Mouse (Mus musculus) midbrain, embryonic 10.5 days (tissue): ENCODE results near the gene Commd1. TPM values are rescaled to one million over a fixed set of nuclear protein-coding genes. Genes with fewer than 3 reads are reported as not detected.

Experiments used
- DNase-seq: peaks from one replicate; pipeline ENCODE4 v3.0.0-alpha.2; 2017; ENCODE audit warnings: low spot score
- H3K27ac ChIP-seq: fragments of 300-500 bp; sonication (generic); replicated peaks from 2 replicates; pipeline ENCODE4 v1.5.1; 2016; ENCODE audit warnings: mild to moderate bottlenecking
- H3K27me3 ChIP-seq: fragments of 300-500 bp; sonication (generic); 2 replicates; pipeline ENCODE4 v1.6.1; 2016; ENCODE audit warnings: low read depth, mild to moderate bottlenecking; ENCODE audit not compliant: poor library complexity, severe bottlenecking
- H3K36me3 ChIP-seq: fragments of 300-500 bp; sonication (generic); 2 replicates; pipeline ENCODE4 v1.6.1; 2016; ENCODE audit warnings: mild to moderate bottlenecking, moderate library complexity
- H3K4me1 ChIP-seq: fragments of 300-500 bp; sonication (generic); 2 replicates; pipeline ENCODE4 v1.6.1; 2016
- H3K4me3 ChIP-seq: fragments of 300-500 bp; sonication (generic); 2 replicates; pipeline ENCODE4 v1.5.1; 2016; ENCODE audit warnings: mild to moderate bottlenecking, moderate library complexity
- H3K9me3 ChIP-seq: fragments of 300-500 bp; sonication (generic); replicated peaks from 2 replicates; pipeline ENCODE4 v1.6.1; 2016; ENCODE audit warnings: mild to moderate bottlenecking
- WGBS: fragments of 180-500 bp; shearing (Covaris S2); methylation state at CpG from one replicate; pipeline ENCODE4 v1.1.7; 2016; 5-methylcytosine and 5-hydroxymethylcytosine counted together
- polyA plus RNA-seq: library from polyadenylated mRNA; unstranded; fragments of >200 nt; fragmentation: Nextera tagmentation; extraction: Ambion mirVana; gene quantifications from 2 replicates; pipeline ENCODE4 v1.2.1, GENCODE M21; 2016

Gene Commd1
- 385 and 427 TPM in 2 replicates for polyA plus RNA-seq

DNA sequence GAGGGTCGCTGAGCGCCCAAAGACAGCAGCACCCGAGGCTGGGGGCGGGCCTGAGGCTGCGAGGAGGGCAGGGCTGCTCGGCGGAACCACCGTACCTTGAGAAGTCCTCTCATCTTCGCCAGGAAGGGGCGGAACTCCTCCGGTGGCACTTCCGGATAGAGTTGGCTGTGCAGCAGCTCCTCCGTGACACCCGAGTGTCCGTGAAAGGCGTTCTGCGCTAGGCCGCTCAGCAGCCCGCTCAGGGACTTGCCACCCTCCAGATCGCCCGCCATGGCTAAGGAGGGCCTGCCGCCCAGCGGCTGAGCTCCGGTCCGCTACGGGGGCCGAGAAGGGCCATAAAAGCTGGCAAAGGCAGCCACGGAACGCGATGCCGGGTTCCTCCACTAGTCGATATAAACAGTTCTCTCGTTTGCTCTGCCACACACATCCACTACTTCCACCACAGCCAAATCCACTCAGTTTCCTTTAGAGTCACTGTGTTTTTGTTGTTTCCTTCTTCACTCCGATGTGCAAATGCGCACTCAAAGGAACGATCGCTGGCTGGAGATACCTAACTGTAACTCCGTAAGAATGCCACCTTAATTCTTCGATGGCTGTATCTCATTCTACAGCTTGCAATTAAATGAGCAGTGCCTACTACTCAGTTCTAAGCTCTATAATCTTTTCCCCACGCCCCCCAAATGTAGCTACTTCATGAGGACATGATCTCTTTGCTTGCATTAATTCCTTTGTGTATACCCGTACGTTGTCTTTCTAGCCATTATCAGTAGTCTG, at the start of gene Commd1, which contains the start of gene Gm28048:
Commd1 (minus strand) TSS at position 399 of the 774 bp plus-strand sequence.
Gm28048 (minus strand) TSS at position 107 of the 774 bp plus-strand sequence.
- DNase-seq: peak; percentile 96

DNA sequence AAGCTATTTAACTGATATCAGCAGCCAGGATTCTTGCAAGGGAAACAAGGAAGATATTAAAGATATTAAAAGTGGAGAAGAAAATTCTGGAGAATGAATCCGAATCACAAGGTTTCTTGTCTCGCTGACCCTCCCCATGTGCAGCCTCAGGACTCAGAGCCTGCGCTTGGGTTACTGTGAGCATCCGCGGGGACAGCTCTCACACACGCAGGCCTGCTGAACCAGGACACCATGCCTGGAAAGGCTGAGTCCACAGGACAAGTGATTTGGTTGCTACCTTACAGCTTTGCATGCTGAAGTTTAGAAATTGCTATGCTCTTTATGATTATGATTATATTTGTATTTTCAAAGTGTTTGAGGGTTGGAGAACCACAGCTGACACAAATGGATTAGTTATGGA, 47.2 kb upstream of the Commd1 start:
- Histone ChIP-seq H3K9me3 (no peaks in the 10 kb centered on the region), H3K4me3 (no peak overlapping the region), H3K27ac (no peak overlapping the region), H3K36me3 (no peaks in the 10 kb centered on the region), H3K27me3 (no peaks in the 10 kb centered on the region), H3K4me1 (no peaks in the 10 kb centered on the region)
- DNase-seq: no peak
- WGBS: 88% methylated on average over 6 of the region's 6 CpGs

More for the DNA sequence above, at the start of gene Commd1, which contains the start of gene Gm28048:
- H3K27ac ChIP-seq: peak within 1 kb of the TSS; percentile 94
- H3K4me1 ChIP-seq: peaks cover 14% of the 10 kb centered on the region
- H3K36me3 ChIP-seq: peaks cover 22% of the 10 kb centered on the region
- no peaks in the 10 kb centered on the region for H3K27me3 ChIP-seq
- H3K4me3 ChIP-seq: peak within 1 kb of the TSS; percentile 78
- H3K9me3 ChIP-seq: no peaks in the 10 kb centered on the region
- WGBS: 4% methylated on average over 42 of the region's 42 CpGs

DNA sequence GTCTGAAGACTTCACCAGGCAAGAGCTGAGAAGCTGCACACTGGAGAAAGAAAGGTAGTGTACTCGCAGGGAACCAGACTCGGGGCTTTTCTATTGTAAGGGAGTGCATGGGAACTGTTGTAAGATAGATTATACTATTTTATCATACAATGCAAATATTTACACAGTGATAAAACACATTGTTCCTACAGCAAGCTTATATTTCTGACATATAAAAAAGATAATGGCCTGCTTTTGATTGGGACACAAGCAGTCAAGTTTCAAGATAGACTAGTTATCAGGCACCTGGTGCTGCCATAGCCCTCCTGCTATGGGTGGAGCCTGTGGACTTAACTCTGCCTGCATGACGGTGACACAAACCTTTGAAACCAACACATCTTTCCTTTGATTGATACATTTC, 46.8 kb upstream of the Commd1 start:
- Histone ChIP-seq H3K4me1 (no peaks in the 10 kb centered on the region), H3K27ac (no peak overlapping the region), H3K4me3 (no peak overlapping the region), H3K27me3 (no peaks in the 10 kb centered on the region), H3K9me3 (no peaks in the 10 kb centered on the region), H3K36me3 (no peaks in the 10 kb centered on the region)
- no peak for DNase-seq
- WGBS: 73% methylated on average over 3 of the region's 3 CpGs

DNA sequence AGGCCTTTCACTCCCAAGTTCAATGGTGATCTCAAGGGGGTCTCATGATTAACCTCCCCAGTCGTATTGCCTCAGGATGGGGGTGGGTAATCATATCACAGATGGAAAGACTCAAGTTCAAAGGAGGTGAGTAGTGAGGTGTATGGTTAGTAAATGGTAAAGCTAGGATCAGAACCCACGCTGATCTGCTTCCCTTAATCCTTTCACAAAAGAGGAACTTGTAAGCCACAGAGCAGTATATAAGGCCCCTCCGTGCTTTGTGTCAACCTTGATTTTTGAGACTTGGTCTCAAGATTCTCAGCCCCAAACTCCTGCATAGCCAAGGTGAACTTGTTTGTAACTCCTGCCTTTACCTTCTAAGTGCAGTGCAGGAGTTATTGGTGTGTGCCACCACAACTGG, 42.0 kb upstream of the Commd1 start:
- DNase-seq: no peak
- WGBS: 64% methylated on average over 3 of the region's 3 CpGs
- H3K27ac ChIP-seq: no peak overlapping the region
- H3K4me3 ChIP-seq: no peak overlapping the region
- H3K4me1 ChIP-seq: peaks cover 3% of the 10 kb centered on the region; the same call in 1 of the 2 replicates
- no peaks in the 10 kb centered on the region for H3K27me3 ChIP-seq
- H3K9me3 ChIP-seq: no peaks in the 10 kb centered on the region
- no peaks in the 10 kb centered on the region for H3K36me3 ChIP-seq

DNA sequence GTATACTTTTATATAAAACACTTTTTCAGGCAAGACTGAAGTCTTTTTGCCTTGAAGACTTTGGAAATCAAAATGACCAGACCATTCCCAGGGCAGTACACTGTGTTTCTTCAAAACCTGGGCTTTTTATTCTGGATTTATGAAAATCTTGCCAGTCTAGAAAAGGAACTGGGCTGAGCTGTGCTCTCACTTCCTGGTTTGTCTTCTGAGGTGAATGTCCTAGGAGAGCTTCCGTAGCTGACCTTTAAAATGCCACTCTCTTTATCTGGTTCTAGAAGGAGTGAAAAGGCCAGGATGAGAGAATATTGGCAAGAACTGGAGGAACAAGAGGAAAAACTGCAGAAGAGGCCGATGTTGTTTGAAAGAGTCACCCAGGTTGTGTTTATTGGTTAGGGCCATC, 41.0 kb upstream of the Commd1 start:
- Histone ChIP-seq H3K27me3 (no peaks in the 10 kb centered on the region), H3K36me3 (no peaks in the 10 kb centered on the region), H3K27ac (no peak overlapping the region), H3K4me3 (no peak overlapping the region), H3K4me1 (peaks cover 3% of the 10 kb centered on the region; the same call in 1 of the 2 replicates), H3K9me3 (0 out of 2 replicates have a peak, but pooled peaks cover 2% of the 10 kb centered on the region)
- WGBS: 95% methylated on average over 2 of the region's 2 CpGs
- no peak for DNase-seq

DNA sequence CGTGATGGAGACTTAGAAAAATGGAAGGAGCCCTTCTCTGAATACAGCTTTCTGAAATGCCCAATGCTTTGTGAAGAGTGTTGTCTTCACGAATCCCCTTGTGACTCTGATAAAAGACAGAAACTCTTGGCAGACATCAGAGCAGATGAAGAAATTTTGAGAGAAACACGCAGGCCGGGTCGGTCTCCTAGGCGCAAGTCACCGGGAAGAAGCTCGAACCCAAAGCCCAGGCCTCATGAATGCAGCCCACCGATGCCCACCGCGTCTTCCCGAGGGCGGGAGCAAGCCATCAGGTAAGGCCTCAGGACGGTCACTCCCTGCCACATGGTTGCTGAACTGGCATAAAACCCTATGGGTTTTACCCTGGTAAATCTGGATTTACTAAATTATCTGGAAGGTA, 38.7 kb upstream of the Commd1 start:
- no peaks in the 10 kb centered on the region for H3K27me3 ChIP-seq
- WGBS: 89% methylated on average over 14 of the region's 14 CpGs
- DNase-seq: no peak
- H3K27ac ChIP-seq: no peak overlapping the region
- 0 out of 2 replicates have a peak, but pooled peaks cover 5% of the 10 kb centered on the region for H3K9me3 ChIP-seq
- H3K4me3 ChIP-seq: no peak overlapping the region
- H3K36me3 ChIP-seq: no peaks in the 10 kb centered on the region
- peaks cover 3% of the 10 kb centered on the region; the same call in 1 of the 2 replicates for H3K4me1 ChIP-seq

DNA sequence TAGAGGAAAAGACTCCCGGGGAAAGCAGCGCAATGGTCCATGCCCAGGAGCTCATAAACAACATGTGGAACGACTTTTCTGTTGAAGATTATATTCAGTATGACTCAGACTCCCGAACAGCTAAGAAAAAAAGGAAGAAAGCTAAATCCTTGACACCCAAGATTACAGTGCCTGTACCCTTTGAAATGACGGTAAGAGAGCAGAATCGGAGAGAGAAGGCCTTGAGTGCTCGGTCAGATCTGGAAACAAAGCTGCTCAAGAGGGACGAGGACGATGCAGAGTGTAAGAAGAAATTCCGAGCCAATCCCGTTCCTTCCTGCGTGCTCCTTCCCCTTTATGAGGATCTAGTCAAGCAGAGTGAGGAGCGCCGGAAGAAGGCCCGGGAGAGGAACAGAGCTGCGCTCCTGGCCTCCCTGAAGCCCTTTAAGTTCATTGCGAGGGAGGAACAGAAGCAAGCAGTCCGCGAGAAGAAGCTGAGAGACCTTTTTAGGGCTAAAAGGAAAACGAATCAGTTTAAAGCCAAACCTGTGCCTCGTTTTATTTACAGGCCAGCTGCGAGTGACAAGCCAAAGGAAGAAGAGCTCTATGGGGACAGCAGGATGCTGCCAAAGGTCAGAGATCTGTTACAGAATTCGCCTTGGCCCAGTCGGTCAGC, 38.1 kb upstream of the Commd1 start:
- WGBS: 65% methylated on average over 24 of the region's 24 CpGs
- 0 out of 2 replicates have a peak, but pooled peaks cover 5% of the 10 kb centered on the region for H3K9me3 ChIP-seq
- no peak overlapping the region for H3K27ac ChIP-seq

DNA sequence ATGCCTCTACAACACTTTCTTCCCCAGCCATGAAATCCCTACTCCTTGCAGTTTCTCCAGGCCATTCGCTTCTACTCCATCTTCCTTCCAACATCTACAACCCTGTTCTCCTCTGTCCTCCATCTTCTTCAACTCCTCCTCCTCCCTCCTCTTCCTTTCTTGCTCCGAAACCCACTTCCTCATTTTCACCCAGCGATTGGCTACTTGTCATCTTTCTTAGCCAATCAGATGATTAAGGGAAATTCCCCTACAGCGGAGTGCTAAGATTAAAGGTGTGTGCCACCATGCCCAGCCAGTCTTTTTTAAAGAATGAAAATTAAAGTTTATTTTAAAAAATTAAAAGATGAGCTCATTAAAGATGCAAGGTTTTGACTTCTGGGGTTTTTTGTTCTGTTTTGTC, 35.8 kb upstream of the Commd1 start:
- Histone ChIP-seq H3K36me3 (no peaks in the 10 kb centered on the region), H3K27ac (no peak overlapping the region), H3K4me1 (peaks cover 3% of the 10 kb centered on the region; the same call in 1 of the 2 replicates), H3K4me3 (no peak overlapping the region), H3K9me3 (0 out of 2 replicates have a peak, but pooled peaks cover 5% of the 10 kb centered on the region), H3K27me3 (no peaks in the 10 kb centered on the region)
- 97% methylated on average over 4 of the region's 4 CpGs for WGBS
- DNase-seq: no peak

More for the DNA sequence above, 38.1 kb upstream of the Commd1 start:
- no peak overlapping the region for H3K4me3 ChIP-seq
- peaks cover 3% of the 10 kb centered on the region; the same call in 1 of the 2 replicates for H3K4me1 ChIP-seq
- no peaks in the 10 kb centered on the region for H3K27me3 ChIP-seq
- DNase-seq: no peak
- H3K36me3 ChIP-seq: no peaks in the 10 kb centered on the region

DNA sequence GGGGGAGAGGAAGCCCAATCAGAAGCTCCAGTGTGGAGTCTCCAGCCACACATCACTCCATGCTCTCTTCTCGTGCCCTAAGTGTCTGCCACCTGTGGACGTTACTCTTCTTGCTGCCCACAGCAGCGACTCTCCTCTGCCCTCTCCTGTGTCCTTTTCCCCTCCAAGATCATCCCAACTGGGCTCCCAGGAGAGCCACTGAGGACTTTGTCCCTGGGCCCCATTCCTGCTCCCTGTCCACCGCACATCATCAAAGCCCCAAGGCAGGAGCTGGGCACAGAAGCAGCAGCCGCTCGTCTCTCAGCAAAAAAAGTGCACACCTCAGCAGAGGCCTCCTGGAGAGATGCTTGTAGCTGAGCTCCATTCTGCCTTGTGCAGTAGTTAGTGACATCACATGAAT, 32.8 kb upstream of the Commd1 start:
- no peak overlapping the region for H3K27ac ChIP-seq
- H3K4me1 ChIP-seq: no peaks in the 10 kb centered on the region
- 0 out of 2 replicates have a peak, but pooled peaks cover 5% of the 10 kb centered on the region for H3K9me3 ChIP-seq
- H3K4me3 ChIP-seq: no peak overlapping the region
- DNase-seq: no peak
- no peaks in the 10 kb centered on the region for H3K36me3 ChIP-seq
- H3K27me3 ChIP-seq: no peaks in the 10 kb centered on the region
- WGBS: 76% methylated on average over 6 of the region's 6 CpGs

DNA sequence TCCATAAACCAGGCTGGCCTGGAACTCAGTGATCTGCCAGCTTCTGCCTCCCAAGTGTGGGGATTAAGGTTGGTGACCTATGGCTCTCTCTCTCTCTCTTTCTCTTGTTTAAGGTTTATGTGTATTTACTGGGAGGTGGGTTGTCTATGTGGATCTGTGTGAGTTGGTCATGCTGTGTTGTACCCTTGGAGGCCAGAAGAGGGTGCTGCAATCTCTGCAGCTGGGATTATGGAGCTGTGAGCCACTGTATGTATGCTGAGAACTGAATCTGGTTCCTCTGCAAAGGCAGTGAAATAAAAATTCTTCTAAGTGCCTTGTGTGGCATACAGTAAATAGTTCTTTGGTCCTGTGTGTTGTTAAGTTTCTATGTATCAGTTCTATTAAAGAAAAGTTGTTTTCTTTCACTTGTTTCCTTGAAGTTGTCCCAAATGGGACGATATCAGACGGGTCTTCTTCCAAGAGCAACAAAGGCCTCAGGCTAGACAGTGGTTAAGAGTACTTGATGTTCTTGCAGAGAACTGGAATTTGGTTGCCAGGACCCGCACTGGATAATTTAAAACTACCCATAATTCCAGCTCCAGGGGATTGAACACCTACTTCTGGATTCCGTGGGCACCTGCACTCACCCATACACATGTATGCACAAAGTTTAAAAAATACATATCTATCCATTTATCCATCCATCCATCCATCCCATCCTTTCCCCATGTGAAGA, 31.6 kb upstream of the Commd1 start:
- no peaks in the 10 kb centered on the region for H3K36me3 ChIP-seq
- DNase-seq: no peak
- peaks cover 4% of the 10 kb centered on the region; the same call in 1 of the 2 replicates for H3K4me1 ChIP-seq
- no peak overlapping the region for H3K27ac ChIP-seq
- H3K27me3 ChIP-seq: 0 out of 2 replicates have a peak, but pooled peaks cover 9% of the 10 kb centered on the region
- 85% methylated on average over 4 of the region's 4 CpGs for WGBS
- 0 out of 2 replicates have a peak, but pooled peaks cover 5% of the 10 kb centered on the region for H3K9me3 ChIP-seq
- H3K4me3 ChIP-seq: no peak overlapping the region

DNA sequence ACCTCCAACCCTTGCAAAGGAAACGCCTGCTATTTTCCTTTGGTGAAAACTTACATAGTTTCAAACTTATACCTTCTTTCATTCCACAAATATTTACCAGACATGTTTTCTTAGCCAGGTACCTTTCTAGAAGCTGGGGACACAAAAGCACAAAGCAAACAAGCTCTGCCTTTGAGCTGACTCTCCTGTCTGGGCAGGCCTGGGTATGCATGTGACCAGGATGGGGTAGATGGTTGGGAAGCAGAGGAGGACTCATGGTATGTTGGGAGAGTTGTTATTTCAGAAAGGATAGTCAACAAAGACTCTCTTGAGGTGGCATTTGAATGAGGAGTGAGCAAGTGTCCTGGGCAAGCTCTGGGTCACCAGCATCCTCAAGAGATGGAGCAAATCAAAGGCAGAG, 30.9 kb upstream of the Commd1 start:
- DNase-seq: no peak
- H3K36me3 ChIP-seq: no peaks in the 10 kb centered on the region
- WGBS: 79% methylated on average over 1 of the region's 1 CpGs
- 0 out of 2 replicates have a peak, but pooled peaks cover 2% of the 10 kb centered on the region for H3K9me3 ChIP-seq
- 0 out of 2 replicates have a peak, but pooled peaks cover 9% of the 10 kb centered on the region for H3K27me3 ChIP-seq
- H3K4me3 ChIP-seq: no peak overlapping the region
- peaks cover 4% of the 10 kb centered on the region; the same call in 1 of the 2 replicates for H3K4me1 ChIP-seq
- no peak overlapping the region for H3K27ac ChIP-seq

DNA sequence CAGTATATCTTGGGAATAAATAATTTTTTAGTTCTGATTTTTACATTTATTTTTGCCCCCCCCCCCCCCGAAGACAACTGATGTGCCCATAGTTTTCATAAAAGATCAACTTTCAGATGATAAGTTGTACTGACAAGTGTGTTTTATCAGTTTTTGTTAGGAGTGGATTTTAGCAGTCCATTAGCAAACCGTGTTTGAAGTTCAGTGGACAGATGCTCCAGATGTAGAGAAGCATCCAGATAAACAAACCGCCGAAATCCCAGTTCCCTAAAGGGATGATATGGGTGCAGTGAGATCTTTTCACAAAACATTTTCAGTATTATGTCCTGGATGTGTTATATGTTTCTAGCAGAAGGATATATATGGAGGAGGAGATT, 26.6 kb upstream of the Commd1 start:
- Histone ChIP-seq H3K4me1 (peaks cover 11% of the 10 kb centered on the region), H3K27me3 (0 out of 2 replicates have a peak, but pooled peaks cover 9% of the 10 kb centered on the region), H3K9me3 (no peaks in the 10 kb centered on the region), H3K4me3 (peak overlapping the region; percentile 69), H3K36me3 (peaks cover 17% of the 10 kb centered on the region), H3K27ac (peak overlapping the region; percentile 90)
- no peak for DNase-seq
- WGBS: 46% methylated on average over 4 of the region's 4 CpGs
